Mouse (Mus musculus): ENCODE measurements at regions not wholly inside any gene's neighbourhood (a gene's known extent, or its start where the extent isn't known, plus 50 kb on each side); places are given as distances from the start of the nearest gene placed in this dataset.

GRCm38 (mm10) chr8:44093491-44093890 lies 383.6 kb upstream of the Adam34 start:
- no peak for TF ChIP-seq CTCF (IDR thresholded peaks at IDR 0.05; ENCODE audit: low read depth)
- no peak for TF ChIP-seq EP300 (optimal IDR thresholded peaks at IDR 0.05)
